Mouse (Mus musculus) gastrocnemius, adult 2 months (tissue): ENCODE data around the gene Ophn1. TPM values are rescaled to one million over a fixed set of nuclear protein-coding genes. Genes with fewer than 3 reads are reported as not detected.

Experiments
- DNase-seq: peaks from one replicate; pipeline ENCODE4 v3.0.0; 2022
- H3K27ac ChIP-seq: fragments of 200-600 bp; 2 replicates; pipeline ENCODE4 v1.8.1; 2022; ENCODE audit warnings: mild to moderate bottlenecking
- H3K4me3 ChIP-seq: fragments of 200-600 bp; 2 replicates; pipeline ENCODE4 v1.8.1; 2022; ENCODE audit warnings: mild to moderate bottlenecking, moderate library complexity
- CTCF ChIP-seq: fragments of 200-600 bp; IDR thresholded peaks from 2 replicates; pipeline ENCODE4 v1.8.1; 2022; ENCODE audit warnings: antibody characterized with exemption, mild to moderate bottlenecking, moderate library complexity
- intact Hi-C: fragments of 180-260 bp; cut with DNase I; formaldehyde crosslinking; loops from one replicate; pipeline ENCODE4 v1.15.1; 2025
- long read RNA-seq, 2 experiments: library from polyadenylated mRNA; stranded (forward); transcript quantifications; one replicate each; pipeline ENCODE4 v2.0.0; 2021
- total RNA-seq, 2 experiments: library from RNA; stranded (reverse); gene quantifications; 2 replicates each; pipeline ENCODE4 v1.2.3; 2021

Ophn1 gene
- total RNA-seq = 1 to 10 TPM; 3.5 to 3.9 TPM
- long read RNA-seq, experiment 1 = 0 reads
- long read RNA-seq, experiment 2, full-length matches to known transcripts = 1 of 1 reads
- long read RNA-seq, experiment 2, partial matches to known transcripts = 0 of 1 reads
- long read RNA-seq, experiment 2, other reads (novel, unspliced or antisense) = 0 of 1 reads

GRCm38 (mm10) chrX:98890406-98891116 lies at the start of gene Ophn1:
Gene Ophn1 (minus strand): TSS chrX:98891025.
- Histone ChIP-seq H3K27ac (peak within 1 kb of the TSS; percentile 87), H3K4me3 (peak within 1 kb of the TSS; percentile 82)
- peak; percentile 11; the same call in 1 of the 2 replicates for TF ChIP-seq CTCF
- peak; percentile 78 for DNase-seq
- intact Hi-C loops = no loop called here

GRCm38 (mm10) chrX:98937555-98938294 lies 46.9 kb upstream of the Ophn1 start:
- intact Hi-C loops = loop anchor here (5.0 kb wide), 1 partner anchor 235 kb away; no protein-coding TSS in a partner anchor
- DNase-seq = peak; percentile 95
- Histone ChIP-seq H3K4me3 (peak overlapping the region; percentile 87), H3K27ac (peak overlapping the region; percentile 95)
- peak; percentile 80 for TF ChIP-seq CTCF

- H3K4me3 ChIP-seq = peak overlapping the region; percentile 87
- peak overlapping the region; percentile 95 for H3K27ac ChIP-seq
- intact Hi-C loops = loop anchor here (5.0 kb wide), 1 partner anchor 235 kb away; no protein-coding TSS in a partner anchor
- no peak for TF ChIP-seq CTCF
- peak; percentile 95 for DNase-seq
These were observed 46.1 kb upstream of the Ophn1 start for GRCm38 (mm10) chrX:98936707-98937554.

GRCm38 (mm10) chrX:98936101-98936500 lies 45.3 kb upstream of the Ophn1 start, which contains the start of gene Yipf6:
Gene Yipf6 (plus strand): TSS chrX:98936316.
- Histone ChIP-seq H3K4me3 (peak within 1 kb of the TSS; percentile 87), H3K27ac (peak within 1 kb of the TSS; percentile 95)
- intact Hi-C loops = loop anchor here (5.0 kb wide), 1 partner anchor 234 kb away; no protein-coding TSS in a partner anchor
- no peak for TF ChIP-seq CTCF
- DNase-seq = no peak

- TF ChIP-seq CTCF = peak; percentile 72
- no peak overlapping the region for H3K27ac ChIP-seq
- intact Hi-C loops = loop anchor here (1.0 kb wide), 1 partner anchor 218 kb away; no protein-coding TSS in a partner anchor
- DNase-seq = no peak
- H3K4me3 ChIP-seq = no peak overlapping the region; the same call in 1 of the 2 replicates
These were observed 28.6 kb upstream of the Ophn1 start for GRCm38 (mm10) chrX:98919423-98919822.

- no peak for DNase-seq
- Histone ChIP-seq H3K4me3 (no peak overlapping the region), H3K27ac (no peak overlapping the region)
- TF ChIP-seq CTCF = no peak
- intact Hi-C loops = no loop called here
These were observed 18.1 kb upstream of the Ophn1 start for GRCm38 (mm10) chrX:98908910-98909309.

GRCm38 (mm10) chrX:98904226-98904625 lies 13.4 kb upstream of the Ophn1 start:
- Histone ChIP-seq H3K27ac (no peak overlapping the region), H3K4me3 (no peak overlapping the region)
- intact Hi-C loops = no loop called here
- no peak for DNase-seq
- TF ChIP-seq CTCF = no peak

- no peak overlapping the region for H3K4me3 ChIP-seq
- no peak for TF ChIP-seq CTCF
- peak; percentile 88 for DNase-seq
- H3K27ac ChIP-seq = no peak overlapping the region
- intact Hi-C loops = no loop called here
These were observed 7.5 kb upstream of the Ophn1 start for GRCm38 (mm10) chrX:98898307-98898706.

- no peak for TF ChIP-seq CTCF
- peak overlapping the region; percentile 82 for H3K4me3 ChIP-seq
- H3K27ac ChIP-seq = peak overlapping the region; percentile 87
- intact Hi-C loops = no loop called here
- no peak for DNase-seq
These were observed 786 bp downstream of the Ophn1 start for GRCm38 (mm10) chrX:98890072-98890405.

- Histone ChIP-seq H3K27ac (no peak overlapping the region), H3K4me3 (no peak overlapping the region)
- no peak for DNase-seq
- TF ChIP-seq CTCF = no peak
- intact Hi-C loops = no loop called here
These were observed 8.8 kb downstream of the Ophn1 start for GRCm38 (mm10) chrX:98881983-98882382.

GRCm38 (mm10) chrX:98881085-98881484 lies 9.7 kb downstream of the Ophn1 start:
- DNase-seq = no peak
- intact Hi-C loops = no loop called here
- no peak for TF ChIP-seq CTCF
- H3K4me3 ChIP-seq = no peak overlapping the region
- no peak overlapping the region for H3K27ac ChIP-seq

- no peak overlapping the region for H3K4me3 ChIP-seq
- no peak overlapping the region for H3K27ac ChIP-seq
- no peak for DNase-seq
- TF ChIP-seq CTCF = no peak
- intact Hi-C loops = no loop called here
These were observed 10.5 kb downstream of the Ophn1 start for GRCm38 (mm10) chrX:98880314-98880713.
